Mouse (Mus musculus) T-helper 1 cell (primary cell): Measurements from ENCODE around the gene Wwtr1.

Experiments
- in situ Hi-C: fragments of 300-600 bp; cut with MboI, MseI; formaldehyde crosslinking; loops from one replicate; pipeline ENCODE4 v1.15.1; 2025; ENCODE audit warnings: high pct_unique_total_duplicates

Wwtr1 gene

DNA sequence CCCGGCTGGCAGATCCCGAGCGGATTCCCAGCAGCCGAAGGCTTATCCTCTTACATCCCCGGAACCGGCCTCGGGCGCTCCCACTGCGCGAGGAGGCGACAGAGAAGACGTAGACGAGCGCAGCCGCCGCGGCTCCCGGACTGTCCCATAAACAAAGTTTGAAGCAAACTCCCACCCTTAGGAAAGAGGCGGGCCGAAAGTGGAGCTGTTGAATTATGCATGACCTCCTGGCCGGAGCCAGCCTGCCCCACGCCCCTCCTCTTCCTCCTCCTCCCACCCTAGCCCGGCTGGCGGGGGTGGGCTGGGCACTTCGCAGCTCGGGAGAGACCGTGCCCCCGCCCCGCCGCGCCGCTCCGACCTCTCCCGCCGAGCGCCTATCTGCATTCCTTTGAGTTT, at the start of gene Wwtr1:
TSS of gene Wwtr1 (minus strand) at position 251 of the 396 bp plus-strand sequence.
- in situ Hi-C loops = no loop called here

DNA sequence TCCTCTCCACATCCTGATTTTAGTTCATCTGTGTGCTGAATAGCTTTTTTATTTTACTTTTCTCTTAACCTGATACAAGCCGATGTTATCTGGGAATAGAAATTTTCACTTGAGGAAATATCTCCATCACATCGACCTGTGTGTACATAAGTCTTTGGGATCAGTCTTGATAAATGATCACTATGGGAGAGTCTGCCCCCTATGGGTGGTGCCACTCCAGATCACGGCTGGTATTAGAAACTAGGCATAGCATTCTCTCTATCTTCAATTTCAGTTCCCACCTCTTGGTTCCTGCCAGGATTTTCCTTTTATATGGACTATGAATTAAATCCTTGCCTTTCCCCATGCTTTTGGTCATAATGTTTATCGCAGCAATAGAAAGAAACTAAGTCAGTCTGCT, 44.0 kb upstream of the Wwtr1 start:
- in situ Hi-C loops = loop anchor here (25.0 kb wide), 1 partner anchor 357 kb away; no protein-coding TSS in a partner anchor

DNA sequence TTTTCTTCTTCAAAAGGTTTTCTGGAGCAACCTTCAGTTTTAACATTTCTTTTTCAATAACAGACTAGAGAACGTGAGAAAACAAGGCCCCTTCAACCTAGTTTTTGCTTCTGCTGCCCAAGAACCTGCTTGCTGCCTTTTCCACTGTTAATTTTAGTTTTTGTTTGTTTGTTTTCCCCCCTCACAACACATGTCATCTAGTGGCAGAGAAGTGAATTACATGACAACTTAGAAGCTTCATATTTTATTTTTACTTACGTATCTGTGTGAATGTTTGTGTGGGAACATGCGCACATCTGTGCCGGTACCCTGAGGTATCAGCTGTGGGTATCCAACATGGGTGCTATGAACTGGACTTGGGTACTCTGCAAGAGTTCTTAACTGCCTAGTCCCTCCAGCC, 39.9 kb upstream of the Wwtr1 start:
- in situ Hi-C loops = loop anchor here (25.0 kb wide), 1 partner anchor 353 kb away; no protein-coding TSS in a partner anchor

DNA sequence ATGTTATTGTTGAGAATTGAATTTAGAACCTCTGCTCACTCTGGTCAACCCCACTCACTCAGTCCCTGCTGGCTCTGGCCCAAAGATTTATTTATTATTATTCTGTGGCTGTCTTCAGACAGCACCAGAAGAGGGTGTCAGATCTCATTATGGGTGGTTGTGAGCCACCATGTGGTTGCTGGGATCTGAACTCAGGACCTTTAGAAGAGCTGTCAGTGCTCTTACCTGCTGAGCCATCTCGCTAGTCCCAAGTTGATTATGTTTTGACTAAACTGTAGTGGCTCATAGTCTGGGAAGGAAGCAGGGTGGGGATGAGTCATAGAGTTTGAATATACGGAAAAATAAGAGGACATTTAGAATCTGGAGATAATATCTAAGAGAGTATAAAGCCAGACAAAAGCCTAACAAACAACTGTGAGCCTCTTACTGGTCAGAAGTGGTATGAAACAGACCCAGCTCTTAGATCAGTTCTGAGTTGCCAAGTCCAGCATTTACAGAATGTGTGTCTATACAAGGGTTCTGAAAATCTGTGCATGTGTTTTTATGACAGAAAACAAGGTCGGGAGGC, 36.8 kb upstream of the Wwtr1 start:
- in situ Hi-C loops = loop anchor here (25.0 kb wide), 1 partner anchor 350 kb away; no protein-coding TSS in a partner anchor

DNA sequence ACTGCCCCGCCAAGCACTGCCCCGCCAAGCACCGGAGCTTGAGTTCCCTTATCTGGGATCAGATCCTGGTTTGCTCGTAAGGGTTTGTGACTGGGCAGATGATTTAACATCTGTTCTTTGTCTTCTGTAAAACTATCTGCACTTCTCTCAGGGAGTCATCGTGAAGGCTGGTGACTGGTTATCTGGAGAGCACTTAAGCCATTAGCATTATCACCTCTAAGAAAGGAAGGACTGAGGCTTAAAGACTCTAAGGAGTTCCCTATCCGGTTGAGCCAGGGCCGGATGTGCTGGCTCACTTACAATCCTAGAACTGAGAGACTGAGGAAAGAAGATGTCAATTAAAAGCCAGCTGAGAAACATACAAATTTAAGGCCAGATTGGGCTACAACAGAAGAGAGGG, 36.1 kb upstream of the Wwtr1 start:
- in situ Hi-C loops = loop anchor here (25.0 kb wide), 1 partner anchor 349 kb away; no protein-coding TSS in a partner anchor

DNA sequence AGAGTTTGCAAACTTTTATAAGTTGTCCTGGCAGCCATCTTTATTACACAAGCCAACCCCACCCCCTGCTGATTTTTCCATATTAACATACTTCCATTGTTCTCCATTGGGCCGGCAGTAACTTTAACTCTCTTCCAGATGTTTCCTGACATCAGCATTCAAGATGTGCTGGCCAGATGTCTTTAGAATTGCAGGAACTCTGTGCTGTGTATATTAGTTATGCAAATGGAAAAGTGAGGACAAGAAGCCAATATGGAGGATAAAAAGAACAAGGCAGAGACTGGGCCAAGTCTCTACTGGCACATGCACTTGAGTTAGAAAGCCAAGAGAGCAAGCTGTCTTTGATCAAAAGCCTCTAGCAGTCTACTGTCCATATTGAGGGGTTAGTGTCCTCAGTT, 28.9 kb upstream of the Wwtr1 start:
- in situ Hi-C loops = loop anchor here (25.0 kb wide), 1 partner anchor 342 kb away; no protein-coding TSS in a partner anchor

DNA sequence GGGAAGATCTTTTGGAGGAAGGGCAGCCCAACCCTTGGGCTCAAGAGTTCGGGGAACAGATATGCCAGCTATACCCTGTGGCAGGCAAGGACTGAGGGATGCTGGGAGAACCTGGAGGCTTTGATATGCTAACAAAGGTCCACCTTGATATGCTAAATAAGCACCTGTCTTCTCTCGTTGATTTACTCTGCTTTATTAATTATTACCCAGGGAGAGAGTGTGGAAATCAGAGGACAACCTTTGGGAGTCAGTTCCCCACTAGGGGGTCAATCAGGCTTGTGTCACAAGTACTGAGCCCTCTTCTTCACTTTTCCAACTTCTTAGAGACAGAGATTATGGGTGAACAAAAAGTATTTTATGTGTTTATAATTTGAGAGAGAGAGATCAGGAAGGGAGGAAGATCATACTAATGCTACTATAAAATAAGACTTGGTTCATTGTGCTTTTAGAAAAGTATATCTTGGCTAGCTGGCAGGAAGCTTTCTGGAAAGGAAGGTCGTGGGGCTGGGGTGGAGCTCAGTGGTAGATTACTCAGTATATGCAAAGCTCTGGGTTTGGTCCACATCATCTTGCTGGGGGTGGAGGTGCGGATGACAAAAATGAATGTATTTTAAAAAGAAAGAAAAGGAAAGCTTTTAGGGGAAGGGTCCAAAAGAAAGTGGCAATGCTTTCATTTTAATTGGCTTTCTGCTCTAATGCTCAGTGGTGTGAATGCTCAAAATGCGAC, 28.3 kb upstream of the Wwtr1 start:
- in situ Hi-C loops = loop anchor here (25.0 kb wide), 1 partner anchor 342 kb away; no protein-coding TSS in a partner anchor

DNA sequence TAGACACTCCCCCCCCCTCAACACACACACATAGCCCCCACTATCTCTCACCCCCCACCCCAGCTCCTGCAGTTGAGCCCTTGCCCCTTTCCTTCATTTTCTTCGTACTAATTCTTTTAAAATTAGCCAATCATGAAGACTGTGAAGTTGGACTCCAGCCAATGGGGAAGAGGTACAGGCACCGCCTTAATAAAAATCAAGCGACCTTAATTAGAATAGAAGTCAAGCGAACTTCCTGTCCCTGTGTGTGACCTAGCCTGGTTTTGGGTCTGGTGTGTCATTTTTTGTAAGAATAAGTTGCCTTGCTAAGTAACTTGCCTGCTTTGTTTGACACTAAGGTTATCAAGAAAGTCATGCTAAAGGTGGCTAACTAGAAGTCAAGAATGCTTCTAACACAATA, 26.9 kb upstream of the Wwtr1 start:
- in situ Hi-C loops = loop anchor here (25.0 kb wide), 1 partner anchor 340 kb away; no protein-coding TSS in a partner anchor

DNA sequence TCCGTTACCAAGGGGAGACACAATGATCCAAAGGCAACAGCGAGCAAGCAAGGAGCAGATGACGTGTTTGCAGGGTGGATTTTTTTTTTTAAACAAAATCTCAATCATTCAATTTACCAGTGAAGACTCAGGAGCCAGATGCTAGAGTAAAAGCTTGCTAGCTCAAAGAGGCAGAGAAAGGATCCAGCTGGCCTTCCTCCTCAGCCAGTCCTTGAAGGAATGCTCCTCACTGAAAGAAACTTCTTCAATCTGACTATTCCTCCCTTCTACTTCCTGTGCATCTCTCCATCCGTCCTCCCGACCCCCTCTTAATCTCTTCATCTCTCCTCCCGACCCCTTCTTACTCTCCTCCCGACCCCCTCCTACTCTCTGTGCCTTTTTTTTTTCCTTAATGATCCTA, 20.9 kb upstream of the Wwtr1 start:
- in situ Hi-C loops = no loop called here

DNA sequence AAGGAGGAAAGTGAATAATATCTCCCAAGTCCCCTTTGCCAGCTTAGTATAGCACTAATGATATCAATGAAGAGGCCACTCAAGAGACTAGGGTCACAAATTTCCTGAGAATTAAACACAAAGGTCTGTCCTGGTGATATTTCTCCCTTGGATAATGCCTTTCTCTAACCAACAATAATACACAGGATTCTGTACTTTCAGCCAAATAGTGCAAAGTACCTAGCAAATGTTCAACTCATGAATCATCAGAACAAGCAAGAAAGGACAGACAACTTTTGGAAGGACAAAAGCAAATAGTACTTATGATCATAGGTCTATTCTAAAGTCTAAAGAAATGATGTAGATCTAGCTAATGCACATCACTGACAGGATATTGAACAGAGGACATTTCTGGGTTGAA, 19.8 kb upstream of the Wwtr1 start:
- in situ Hi-C loops = no loop called here

DNA sequence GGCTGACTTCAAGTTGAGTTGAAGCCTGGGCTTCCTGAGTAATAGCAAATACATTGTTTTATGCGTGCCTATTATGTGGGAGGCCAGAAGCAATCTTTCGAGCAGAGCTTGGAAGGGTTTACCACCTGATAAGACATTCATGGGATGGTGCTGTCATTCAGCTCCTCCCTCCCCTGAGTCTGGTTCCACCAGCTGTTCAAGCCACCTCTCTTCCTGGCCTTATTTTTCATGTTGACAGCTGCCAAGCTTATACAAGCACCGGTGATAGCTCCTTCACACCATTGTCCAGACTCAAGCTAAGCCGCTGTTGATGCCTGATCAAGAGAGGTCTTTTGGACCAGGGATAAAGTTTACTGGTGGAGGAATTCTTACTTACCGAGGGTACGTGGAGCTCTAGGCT, 10.3 kb upstream of the Wwtr1 start:
- in situ Hi-C loops = no loop called here

DNA sequence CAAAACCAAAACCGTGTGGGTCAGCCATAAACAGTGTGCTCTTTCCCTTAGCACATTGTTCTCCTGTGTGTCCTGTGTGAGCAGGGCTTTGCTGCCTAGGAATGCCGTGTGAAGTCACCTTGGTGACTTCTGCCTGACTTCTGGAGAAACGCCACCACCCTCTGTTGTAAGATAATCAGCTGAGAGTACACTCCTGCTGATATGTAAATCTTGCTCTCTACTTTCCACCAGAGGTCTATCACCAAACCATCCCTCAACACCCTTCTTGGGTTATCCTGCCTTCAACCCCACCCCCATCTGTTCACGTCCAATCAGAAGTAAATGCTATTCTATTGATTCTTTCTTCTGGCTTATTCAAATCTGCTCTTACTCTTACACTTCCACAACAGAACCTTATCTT, 7.8 kb upstream of the Wwtr1 start:
- in situ Hi-C loops = no loop called here

DNA sequence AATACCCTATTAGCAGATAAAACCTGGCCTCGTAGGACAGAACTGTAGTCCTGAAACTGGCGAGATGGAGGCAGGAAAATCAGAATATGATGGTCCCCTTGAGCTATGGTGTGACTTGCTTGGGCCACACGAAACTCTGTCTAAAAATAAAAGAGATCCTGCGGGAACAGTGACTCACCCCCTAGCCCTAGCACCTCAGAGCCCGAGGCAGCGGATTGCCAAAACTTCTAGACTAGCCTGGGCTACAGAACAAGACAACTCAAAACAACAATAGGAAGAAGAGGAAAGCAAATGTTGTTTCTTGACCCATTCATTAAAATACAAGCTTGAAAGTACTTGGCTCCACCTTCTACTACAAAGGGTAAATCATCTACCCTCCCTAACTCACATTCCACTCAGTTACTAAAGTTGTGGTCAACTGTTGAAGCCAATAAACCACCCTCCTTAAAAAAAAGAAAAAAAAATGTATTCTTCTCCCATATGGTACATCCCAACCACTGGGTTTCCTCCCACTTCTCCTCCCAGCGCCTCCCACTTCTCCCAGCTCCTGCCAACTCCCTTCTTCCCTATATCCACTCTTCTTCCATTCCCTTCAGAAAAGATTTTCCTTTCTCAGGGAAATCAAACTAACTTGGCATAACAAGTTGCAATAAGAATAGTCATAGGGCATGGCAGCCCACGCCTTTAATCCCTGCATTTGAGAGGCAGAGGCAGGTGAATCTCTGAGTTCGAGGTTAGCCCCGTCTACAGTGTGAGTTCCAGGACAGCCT, 4.9 kb upstream of the Wwtr1 start:
- in situ Hi-C loops = no loop called here

DNA sequence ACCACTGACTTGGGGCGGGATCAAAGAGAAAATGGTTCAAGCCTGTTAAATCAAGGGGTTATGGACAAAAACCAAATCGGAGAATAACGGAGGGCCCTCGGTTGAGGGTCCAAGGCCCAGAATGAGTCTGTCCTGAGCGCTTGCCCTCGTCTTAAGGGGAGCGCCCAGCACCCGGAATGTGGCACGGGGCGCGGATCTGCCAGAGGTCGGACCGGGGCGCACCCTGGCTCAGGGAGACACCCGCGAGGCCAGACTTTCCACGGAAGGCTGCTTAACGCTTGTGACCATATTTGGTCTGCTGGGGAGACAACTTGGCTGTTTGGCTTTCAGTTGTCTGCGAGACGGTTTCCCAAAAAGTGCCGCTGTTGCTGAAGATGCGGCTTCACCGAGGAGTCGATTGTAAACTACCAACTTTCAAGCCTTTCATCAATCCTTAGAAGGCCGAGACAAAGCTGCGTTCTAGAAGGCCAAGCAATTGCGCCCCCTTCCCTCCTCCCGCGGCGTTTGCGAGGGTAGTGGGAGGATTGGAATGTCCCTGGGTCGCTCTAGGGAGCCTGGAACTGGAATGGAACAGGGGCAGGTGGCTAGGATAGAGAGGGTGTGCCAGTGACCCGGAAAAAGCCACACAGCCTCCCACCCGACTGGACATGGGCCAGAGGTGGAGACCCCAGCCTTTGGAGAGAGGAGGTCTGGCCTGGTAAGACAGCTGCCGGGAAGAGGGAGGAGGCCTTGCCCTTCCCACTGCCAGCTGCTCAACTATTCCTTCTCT, 530 bp upstream of the Wwtr1 start:
- in situ Hi-C loops = no loop called here

DNA sequence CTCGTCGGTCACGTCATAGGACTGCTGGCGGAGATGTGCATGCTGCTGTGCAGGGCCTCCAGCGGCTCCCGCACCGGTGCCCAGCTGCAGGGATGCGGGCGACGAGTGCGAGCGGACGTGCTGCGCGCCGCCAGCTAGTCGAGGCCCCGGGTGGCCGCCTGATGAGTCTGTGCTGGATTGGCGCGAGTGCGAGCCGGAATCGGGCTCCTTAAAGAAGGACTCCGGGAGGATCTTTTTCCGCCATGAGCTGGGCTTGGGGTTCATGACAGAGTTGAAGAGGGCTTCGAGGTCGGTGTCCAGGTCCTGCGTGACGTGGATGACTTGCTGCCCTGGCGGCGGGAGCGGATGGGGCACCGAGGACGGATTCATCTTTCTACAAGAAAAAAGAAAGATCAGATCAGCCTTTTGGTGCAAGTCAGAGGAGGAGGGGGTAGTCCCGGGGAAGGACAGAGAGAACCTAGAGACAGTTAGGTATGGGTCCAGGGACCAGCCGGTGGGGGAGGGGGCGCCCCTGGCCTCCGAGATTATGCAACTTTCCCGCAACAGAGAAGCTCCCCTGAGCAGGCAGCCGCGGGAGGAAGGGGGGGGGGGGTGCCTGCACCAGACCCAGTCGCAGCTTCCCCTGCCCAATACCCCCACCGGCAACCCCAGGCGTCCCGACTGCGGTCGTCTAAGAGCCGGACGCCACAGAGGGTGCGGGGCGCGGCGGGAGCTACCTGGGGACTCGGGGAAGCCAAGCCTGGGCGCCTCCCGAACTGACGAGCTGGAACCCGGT, 638 bp downstream of the Wwtr1 start:
- in situ Hi-C loops = no loop called here

DNA sequence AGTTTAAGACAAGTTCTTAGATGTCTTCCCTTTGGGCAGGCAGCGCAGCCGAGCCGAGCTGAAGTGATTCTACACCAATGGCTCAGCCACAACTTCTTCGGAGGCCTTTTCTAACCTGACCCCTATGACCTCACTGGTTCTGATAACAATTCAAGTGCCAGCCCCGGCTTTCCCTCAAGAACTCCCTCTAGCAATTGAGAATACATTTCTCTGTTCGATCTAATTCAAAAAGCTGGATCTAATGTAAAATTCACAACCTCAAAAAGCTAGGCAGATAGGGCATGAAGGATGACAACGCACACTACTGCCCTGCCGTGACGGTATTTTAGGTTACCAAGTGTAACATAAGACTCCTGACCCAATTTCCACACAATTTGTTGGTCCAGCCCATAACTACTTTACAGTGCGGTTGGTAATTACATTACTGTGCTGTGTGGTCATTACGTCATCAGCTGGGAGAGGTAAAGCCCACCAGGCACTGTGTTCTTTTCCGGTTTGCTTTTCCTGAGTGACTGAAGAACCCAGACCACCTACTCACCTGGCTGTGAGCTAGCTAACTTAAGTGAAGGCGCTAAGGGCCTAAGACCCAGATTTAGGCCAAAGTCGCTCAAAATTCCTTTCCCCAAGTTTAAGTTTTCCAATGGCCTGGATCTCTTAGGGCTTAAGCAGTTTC, 1.7 kb downstream of the Wwtr1 start:
- in situ Hi-C loops = no loop called here

DNA sequence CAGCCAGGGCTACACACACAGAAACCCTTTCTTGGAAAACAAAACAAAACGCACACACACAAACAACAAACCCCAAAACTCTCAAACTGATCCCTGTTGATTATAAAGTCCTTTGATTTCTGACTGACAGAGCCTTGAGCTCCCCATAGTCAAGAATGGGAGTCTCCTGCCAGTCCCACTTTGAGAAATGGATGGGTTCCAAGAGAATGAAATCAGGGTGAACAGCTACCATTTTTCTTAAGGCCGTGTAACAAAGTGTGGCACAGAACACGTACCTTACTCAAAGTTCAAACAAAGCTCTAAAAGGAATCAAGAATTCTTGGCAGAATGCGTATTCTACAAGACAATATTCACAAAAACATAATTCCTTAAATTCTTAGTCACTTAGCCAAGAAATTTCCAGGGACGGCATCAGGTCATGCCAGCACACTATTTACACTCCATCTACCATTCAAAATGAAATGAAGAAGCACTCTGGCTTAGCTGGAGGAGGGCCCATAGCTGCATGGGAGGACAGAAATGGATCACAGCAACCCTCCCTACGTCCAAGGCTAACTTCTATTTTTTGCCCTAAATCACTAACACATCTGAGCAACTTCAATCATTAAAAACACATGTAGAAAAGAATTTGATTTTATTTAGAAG, 3.3 kb downstream of the Wwtr1 start:
- in situ Hi-C loops = no loop called here

DNA sequence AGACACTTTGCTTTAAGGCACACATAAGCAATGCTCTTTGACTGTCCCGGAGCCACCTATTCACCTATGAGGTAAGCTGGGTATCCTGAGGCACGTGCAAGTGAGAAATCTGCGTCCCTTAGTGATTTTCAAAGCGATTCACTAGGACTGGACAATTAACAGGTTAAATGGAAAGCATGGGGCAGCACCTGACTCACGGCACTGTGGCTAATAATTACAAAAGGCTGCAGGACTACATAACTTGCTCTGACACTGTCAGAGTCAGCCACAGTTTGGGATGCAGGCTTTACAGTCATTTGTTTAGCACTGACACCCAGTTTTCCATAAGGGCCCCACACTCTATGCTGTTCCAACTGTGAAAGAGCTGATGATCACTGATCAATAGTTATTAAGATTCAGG, 9.1 kb downstream of the Wwtr1 start:
- in situ Hi-C loops = no loop called here

DNA sequence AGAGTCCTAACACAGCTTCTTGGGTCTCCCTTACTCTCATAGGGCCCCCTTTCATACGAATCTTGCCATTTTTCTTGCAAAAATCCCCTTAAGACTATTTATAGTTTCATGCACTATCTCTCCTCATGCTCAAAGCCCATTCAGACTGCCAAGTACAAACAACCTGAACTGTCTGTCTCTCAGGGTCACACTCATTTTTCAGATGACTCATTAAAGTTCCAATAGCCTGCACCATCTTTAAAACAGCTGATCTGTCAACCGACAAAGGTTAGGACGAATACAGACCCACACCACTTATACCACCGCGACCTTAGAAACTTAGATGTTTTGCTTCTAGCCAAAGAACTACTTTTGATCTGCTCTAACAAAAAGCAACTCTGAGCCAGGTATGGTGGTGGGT, 12.1 kb downstream of the Wwtr1 start:
- in situ Hi-C loops = no loop called here

DNA sequence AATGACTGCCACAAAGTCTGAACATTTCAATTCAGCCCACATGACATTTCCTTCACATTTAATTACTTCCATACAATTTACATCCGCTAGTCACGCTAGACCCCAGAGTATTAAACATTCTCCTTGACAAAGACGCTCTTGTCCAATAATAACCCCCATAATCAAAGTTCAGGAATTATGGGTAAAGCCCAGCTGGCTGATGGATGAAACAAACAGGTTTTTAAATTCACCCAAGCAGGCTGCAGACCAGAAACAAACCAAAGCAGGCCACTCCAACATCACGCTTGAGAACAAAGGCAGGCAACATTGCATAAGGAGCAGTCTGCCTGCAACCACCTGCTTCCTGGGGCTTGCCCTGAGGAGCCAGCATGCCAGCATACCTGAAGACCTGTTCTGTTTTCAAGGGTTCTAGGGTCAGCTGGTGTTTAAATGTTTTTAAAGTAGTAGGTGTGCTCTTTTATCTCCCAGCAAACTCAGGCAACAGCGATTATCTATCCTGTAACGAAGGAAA, 12.7 kb downstream of the Wwtr1 start:
- in situ Hi-C loops = no loop called here
